Mouse (Mus musculus) G1E (cell line): Measurements from ENCODE around the gene Fndc3b. TPM values are rescaled to one million over a fixed set of nuclear protein-coding genes. Genes with fewer than 3 reads are reported as not detected.

Experiments
- ATAC-seq: 2 replicates; pipeline ENCODE4 v1.8.0; 2016; ENCODE audit warnings: mild to moderate bottlenecking; ENCODE audit not compliant: insufficient number of reproducible peaks, poor library complexity, low FRiP score, severe bottlenecking; ENCODE audit errors: extremely low read depth
- DNase-seq: peaks from one replicate; pipeline ENCODE4 v3.0.0; 2012; ENCODE audit warnings: low spot score
- H3K27me3 ChIP-seq: 2 replicates; pipeline ENCODE4 v1.6.1; 2012; ENCODE audit warnings: mild to moderate bottlenecking, low read length, inconsistent platforms; ENCODE audit not compliant: insufficient read depth
- H3K36me3 ChIP-seq: replicated peaks from 2 replicates; pipeline ENCODE3; 2012; ENCODE audit warnings: mild to moderate bottlenecking, inconsistent platforms
- H3K4me1 ChIP-seq: 2 replicates; pipeline ENCODE4 v1.6.1; 2012; ENCODE audit warnings: low read depth, low read length, inconsistent platforms, mixed read lengths; ENCODE audit not compliant: insufficient read depth
- H3K4me3 ChIP-seq: 2 replicates; pipeline ENCODE4 v1.5.1; 2012; ENCODE audit warnings: low read depth, mild to moderate bottlenecking, inconsistent platforms, low read length, moderate library complexity, mixed read lengths
- H3K9me3 ChIP-seq: replicated peaks from 2 replicates; pipeline ENCODE4 v1.6.1; 2012; ENCODE audit warnings: inconsistent platforms
- CTCF ChIP-seq: IDR thresholded peaks from 2 replicates; pipeline ENCODE4 v1.5.1; 2012; ENCODE audit warnings: low read depth, low read length, inconsistent platforms, mixed read lengths
- GATA1 ChIP-seq: IDR thresholded peaks from 2 replicates; pipeline ENCODE4 v1.6.1; 2012; ENCODE audit warnings: borderline replicate concordance, low read length, inconsistent platforms, mixed read lengths
- GATA2 ChIP-seq: IDR thresholded peaks from 2 replicates; pipeline ENCODE4 v1.6.1; 2012; ENCODE audit warnings: low read depth, low read length, inconsistent platforms, borderline replicate concordance
- POLR2AphosphoS5 ChIP-seq: IDR thresholded peaks from 2 replicates; pipeline ENCODE4 v1.6.1; 2012; ENCODE audit warnings: low read depth, low read length, inconsistent platforms; ENCODE audit not compliant: insufficient replicate concordance
- TAL1 ChIP-seq: conservative IDR thresholded peaks from 2 replicates; pipeline ENCODE4 v1.6.1; 2012; ENCODE audit warnings: low read depth, low read length, inconsistent platforms, mixed read lengths
- polyA plus RNA-seq: library from polyadenylated mRNA; stranded (reverse); fragments of >175 nt; gene quantifications from 2 replicates; pipeline ENCODE4 v1.2.3, GENCODE M21; 2012
- total RNA-seq, 2 experiments: library from RNA; stranded (forward) in 1 of 2; stranded (reverse) in 1 of 2; fragments of 200-1000 nt in 1 of 2; fragments of >200 nt in 1 of 2; fragmentation: Nextera tagmentation in 1 of 2; gene quantifications; 2 replicates each; pipeline ENCODE4 v1.2.3; 2014 to 2017

The Fndc3b gene
- total and polyA plus RNA-seq, 3 experiments = 0.16 TPM; not detected in 2

GRCm38 (mm10) chr3:27458416-27458815 is 252.7 kb downstream of the Fndc3b start:
- ATAC-seq = no peak
- H3K4me3 ChIP-seq = no peak overlapping the region
- no peaks in the 10 kb centered on the region for H3K36me3 ChIP-seq
- H3K4me1 ChIP-seq = no peaks in the 10 kb centered on the region
- no peaks in the 10 kb centered on the region for H3K9me3 ChIP-seq
- no peak for TF ChIP-seq CTCF
- TF ChIP-seq POLR2AphosphoS5 = no peak
- TF ChIP-seq GATA2 = no peak
- TF ChIP-seq GATA1 = no peak
- TF ChIP-seq TAL1 = no peak
- DNase-seq = no peak
- peaks cover 15% of the 10 kb centered on the region for H3K27me3 ChIP-seq

GRCm38 (mm10) chr3:27456514-27456913 is 254.6 kb downstream of the Fndc3b start:
- peaks cover 21% of the 10 kb centered on the region for H3K27me3 ChIP-seq
- H3K4me3 ChIP-seq = no peak overlapping the region
- DNase-seq (no peak), ATAC-seq (no peak)
- no peaks in the 10 kb centered on the region for H3K4me1 ChIP-seq
- no peaks in the 10 kb centered on the region for H3K36me3 ChIP-seq
- no peak for TF ChIP-seq POLR2AphosphoS5
- TF ChIP-seq CTCF = no peak
- no peak for TF ChIP-seq TAL1
- TF ChIP-seq GATA1 = no peak
- TF ChIP-seq GATA2 = no peak
- no peaks in the 10 kb centered on the region for H3K9me3 ChIP-seq

- no peaks in the 10 kb centered on the region for H3K9me3 ChIP-seq
- ATAC-seq = no peak
Measured at GRCm38 (mm10) chr3:27454402-27455195, 256.5 kb downstream of the Fndc3b start.

GRCm38 (mm10) chr3:27453453-27454098 is 257.5 kb downstream of the Fndc3b start:
- H3K4me3 ChIP-seq = no peak overlapping the region
- H3K36me3 ChIP-seq = no peaks in the 10 kb centered on the region

More at GRCm38 (mm10) chr3:27454402-27455195, 256.5 kb downstream of the Fndc3b start:
- peaks cover 22% of the 10 kb centered on the region for H3K27me3 ChIP-seq
- no peaks in the 10 kb centered on the region for H3K36me3 ChIP-seq
- no peak for DNase-seq
- H3K4me3 ChIP-seq = no peak overlapping the region
- no peaks in the 10 kb centered on the region for H3K4me1 ChIP-seq
- TF ChIP-seq GATA2 = no peak
- no peak for TF ChIP-seq CTCF
- TF ChIP-seq GATA1 = no peak
- TF ChIP-seq POLR2AphosphoS5 = no peak
- TF ChIP-seq TAL1 = no peak

GRCm38 (mm10) chr3:27449447-27449846 is 261.7 kb downstream of the Fndc3b start:
- Histone ChIP-seq H3K36me3 (no peaks in the 10 kb centered on the region), H3K9me3 (no peaks in the 10 kb centered on the region), H3K27me3 (peaks cover 16% of the 10 kb centered on the region), H3K4me3 (no peak overlapping the region), H3K4me1 (no peaks in the 10 kb centered on the region)
- ATAC-seq = no peak
- no peak for TF ChIP-seq POLR2AphosphoS5
- no peak for TF ChIP-seq CTCF
- no peak for TF ChIP-seq TAL1
- no peak for TF ChIP-seq GATA2
- TF ChIP-seq GATA1 = no peak
- DNase-seq = no peak

More at GRCm38 (mm10) chr3:27453453-27454098, 257.5 kb downstream of the Fndc3b start:
- DNase-seq (no peak), ATAC-seq (no peak)
- peaks cover 21% of the 10 kb centered on the region for H3K27me3 ChIP-seq
- H3K4me1 ChIP-seq = no peaks in the 10 kb centered on the region
- H3K9me3 ChIP-seq = no peaks in the 10 kb centered on the region
- no peak for TF ChIP-seq POLR2AphosphoS5
- no peak for TF ChIP-seq GATA2
- TF ChIP-seq GATA1 = no peak
- TF ChIP-seq CTCF = no peak
- no peak for TF ChIP-seq TAL1

- TF ChIP-seq CTCF (no peak), GATA1 (no peak), TAL1 (no peak), GATA2 (no peak), POLR2AphosphoS5 (no peak)
- Histone ChIP-seq H3K27me3 (peaks cover 14% of the 10 kb centered on the region), H3K36me3 (no peaks in the 10 kb centered on the region), H3K9me3 (no peaks in the 10 kb centered on the region), H3K4me1 (no peaks in the 10 kb centered on the region), H3K4me3 (no peak overlapping the region)
- no peak for DNase-seq
- no peak for ATAC-seq
Measured at GRCm38 (mm10) chr3:27448367-27448766, 262.7 kb downstream of the Fndc3b start.
